Mouse (Mus musculus): ENCODE results near the gene Dus1l.
A peak's percentile ranks its signal among the peaks of the same experiment; 100 is the strongest.
"Not testable (repeated sequence)": the region's sequence is repeated elsewhere in the genome, so short reads cannot be mapped to it uniquely, and the experiment has no call there.

The Dus1l gene

GRCm38 (mm10) chr11:120795756-120796613 lies at the start of gene Dus1l:
Gene Dus1l (minus strand): TSS chr11:120796403.
- peak; percentile 97 to 99 for DNase-seq (ENCODE audit: low spot score in 2 of 2)

DNA sequence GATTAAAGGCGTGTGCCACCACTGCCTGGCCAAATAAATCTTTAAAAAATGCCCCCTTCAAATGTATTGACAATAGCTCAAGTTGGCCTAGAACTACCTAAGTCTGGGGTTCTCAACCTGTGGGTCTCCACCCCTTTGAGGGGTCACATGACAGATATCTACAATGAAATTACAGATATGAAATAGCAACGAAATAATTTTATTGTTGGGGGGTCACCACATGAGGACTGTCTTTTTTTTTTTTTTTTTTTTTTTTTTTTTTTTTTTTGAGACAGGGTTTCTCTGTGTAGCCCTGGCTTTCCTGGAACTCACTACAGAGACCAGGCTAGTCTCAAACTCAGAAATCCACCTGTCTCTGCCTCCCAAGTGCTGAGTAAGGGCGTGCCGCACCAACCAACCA lies 48.1 kb upstream of the Dus1l start:
- no peak for DNase-seq (ENCODE audit: low spot score in 2 of 2)

GRCm38 (mm10) chr11:120833555-120834280 lies 37.5 kb upstream of the Dus1l start:
- DNase-seq (ENCODE audit: low spot score in 2 of 2): no peak

DNA sequence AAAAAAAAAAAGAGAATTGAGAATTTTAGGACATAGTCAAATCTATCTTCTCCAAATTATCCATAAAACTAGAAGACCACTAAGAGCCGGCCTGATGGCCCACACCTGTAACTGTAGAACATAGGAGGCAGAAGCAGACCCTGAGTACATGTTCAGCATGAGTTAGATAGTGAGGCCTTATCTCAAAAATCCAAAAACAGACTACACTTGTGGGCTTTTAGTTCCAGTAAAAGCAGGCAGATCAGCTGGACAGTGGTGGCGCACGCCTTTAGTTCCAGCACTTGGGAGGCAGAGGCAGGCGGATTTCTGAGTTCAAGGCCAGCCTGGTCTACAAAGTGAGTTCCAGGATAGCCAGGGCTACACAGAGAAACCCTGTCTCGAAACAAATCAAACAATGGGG lies 36.8 kb upstream of the Dus1l start:
- DNase-seq (ENCODE audit: low spot score in 2 of 2): not testable (repeated sequence)

- DNase-seq (ENCODE audit: low spot score in 2 of 2): peak in 1 of 2 experiments; percentile 53
Observed at GRCm38 (mm10) chr11:120831659-120832440, 35.6 kb upstream of the Dus1l start.

DNA sequence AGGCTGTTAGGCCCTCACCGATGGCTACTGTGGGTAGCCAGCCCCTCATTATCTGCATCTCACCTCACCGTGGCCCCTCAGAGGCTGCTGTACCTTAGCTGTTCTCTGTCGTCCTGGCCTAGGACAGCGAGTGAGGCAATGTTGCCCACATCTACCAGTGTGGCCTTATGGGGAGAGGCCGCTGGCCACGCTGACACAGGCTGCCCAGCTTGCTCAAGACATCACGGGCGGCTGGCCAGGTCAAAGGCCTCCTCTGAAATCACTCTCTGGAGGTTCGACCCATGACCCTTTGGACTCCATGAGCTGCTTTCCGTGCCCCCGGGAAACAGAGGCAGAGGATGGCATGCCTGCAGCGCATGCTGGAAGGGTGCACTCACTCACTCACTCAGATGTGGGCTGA lies 34.5 kb upstream of the Dus1l start:
- peak in 1 of 2 experiments; percentile 56 for DNase-seq (ENCODE audit: low spot score in 2 of 2)

DNA sequence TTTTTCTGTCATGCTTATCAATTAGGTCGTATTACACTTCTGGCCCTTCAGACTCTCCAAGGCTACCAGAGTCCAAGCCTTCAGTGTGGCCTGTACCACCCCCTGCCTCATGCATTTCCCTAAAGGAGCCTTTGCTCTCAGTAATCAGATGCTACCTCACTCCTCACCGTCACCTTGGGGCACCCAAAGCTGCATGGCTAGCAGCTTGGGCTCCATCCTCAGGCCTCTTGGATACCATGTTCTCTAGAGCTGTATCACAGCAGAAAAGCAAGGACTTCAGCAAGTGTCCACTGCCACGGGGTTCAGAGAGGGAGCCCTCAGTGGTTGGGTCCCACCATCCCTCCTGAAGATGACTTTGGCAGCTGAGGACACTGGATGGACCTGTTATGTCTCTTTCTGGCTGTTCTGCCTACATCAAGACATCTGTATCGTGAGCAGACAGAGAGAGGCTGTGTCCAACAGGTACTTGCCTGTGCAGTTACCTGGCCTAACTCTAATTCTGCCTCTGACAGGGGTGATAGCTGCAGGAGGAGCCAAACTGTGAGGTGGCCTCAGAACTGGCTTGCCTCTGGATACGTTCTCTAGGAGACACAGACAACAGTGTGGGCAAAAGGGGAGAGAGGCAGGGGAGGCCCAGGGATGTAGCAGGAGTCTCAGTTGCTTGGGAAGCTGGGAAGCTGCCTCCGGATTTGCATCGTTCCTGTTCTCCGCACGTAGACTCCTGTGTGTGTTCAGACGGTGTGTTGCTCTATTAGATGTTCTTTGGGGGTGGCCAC lies 33.7 kb upstream of the Dus1l start:
- peak in 1 of 2 experiments; percentile 52 for DNase-seq (ENCODE audit: low spot score in 2 of 2)

DNA sequence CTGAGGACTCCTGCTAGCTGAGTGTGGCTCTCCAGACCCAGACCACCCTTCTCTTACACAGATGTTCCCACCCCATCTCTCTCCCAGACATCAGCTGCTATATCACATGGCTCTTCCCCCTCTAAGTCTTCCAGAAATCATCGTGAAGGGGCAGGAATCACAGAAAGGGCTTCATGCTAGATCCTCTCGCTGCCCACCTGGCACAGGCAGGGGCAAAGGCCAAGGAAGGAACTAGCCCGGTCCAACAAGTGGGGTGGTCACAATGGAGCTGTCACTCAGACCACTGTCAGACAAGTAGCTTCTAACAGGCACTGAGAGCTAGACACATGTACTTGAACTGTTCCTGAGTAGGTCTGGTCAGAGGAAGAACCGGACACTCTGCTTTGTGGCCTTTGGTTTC lies 32.2 kb upstream of the Dus1l start:
- DNase-seq (ENCODE audit: low spot score in 2 of 2): peak in 1 of 2 experiments; percentile 60

- peak in 1 of 2 experiments; percentile 60 for DNase-seq (ENCODE audit: low spot score in 2 of 2)
Observed at GRCm38 (mm10) chr11:120826016-120826953, 30.1 kb upstream of the Dus1l start.

GRCm38 (mm10) chr11:120825289-120825863 lies 29.2 kb upstream of the Dus1l start:
- DNase-seq (ENCODE audit: low spot score in 2 of 2): peak in 1 of 2 experiments; percentile 59

DNA sequence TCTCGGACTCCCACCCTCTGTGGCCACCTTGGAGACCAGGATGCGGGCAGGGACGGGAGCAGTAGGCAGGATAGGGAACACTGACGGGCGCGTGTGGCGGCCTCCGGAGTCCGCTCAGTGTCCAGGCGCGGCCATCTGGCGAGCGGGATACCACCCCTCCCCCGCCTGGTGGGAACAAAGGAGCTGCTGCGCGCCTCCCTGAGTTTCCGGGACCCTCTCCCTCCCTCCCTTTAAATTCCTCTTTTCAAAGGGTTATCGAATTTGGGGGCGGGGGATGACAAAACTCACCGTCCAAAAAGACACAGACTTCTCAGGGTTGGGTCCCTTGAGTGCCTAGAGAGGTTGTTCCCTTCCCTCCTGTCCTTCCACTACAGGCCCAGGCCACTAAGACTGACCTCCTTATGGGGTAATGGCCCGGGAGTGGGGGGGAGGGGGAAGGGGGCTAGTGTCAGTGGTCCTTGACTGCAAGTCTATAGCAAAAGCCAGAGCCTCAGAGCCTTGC lies 28.6 kb upstream of the Dus1l start:
- DNase-seq (ENCODE audit: low spot score in 2 of 2): no peak

DNA sequence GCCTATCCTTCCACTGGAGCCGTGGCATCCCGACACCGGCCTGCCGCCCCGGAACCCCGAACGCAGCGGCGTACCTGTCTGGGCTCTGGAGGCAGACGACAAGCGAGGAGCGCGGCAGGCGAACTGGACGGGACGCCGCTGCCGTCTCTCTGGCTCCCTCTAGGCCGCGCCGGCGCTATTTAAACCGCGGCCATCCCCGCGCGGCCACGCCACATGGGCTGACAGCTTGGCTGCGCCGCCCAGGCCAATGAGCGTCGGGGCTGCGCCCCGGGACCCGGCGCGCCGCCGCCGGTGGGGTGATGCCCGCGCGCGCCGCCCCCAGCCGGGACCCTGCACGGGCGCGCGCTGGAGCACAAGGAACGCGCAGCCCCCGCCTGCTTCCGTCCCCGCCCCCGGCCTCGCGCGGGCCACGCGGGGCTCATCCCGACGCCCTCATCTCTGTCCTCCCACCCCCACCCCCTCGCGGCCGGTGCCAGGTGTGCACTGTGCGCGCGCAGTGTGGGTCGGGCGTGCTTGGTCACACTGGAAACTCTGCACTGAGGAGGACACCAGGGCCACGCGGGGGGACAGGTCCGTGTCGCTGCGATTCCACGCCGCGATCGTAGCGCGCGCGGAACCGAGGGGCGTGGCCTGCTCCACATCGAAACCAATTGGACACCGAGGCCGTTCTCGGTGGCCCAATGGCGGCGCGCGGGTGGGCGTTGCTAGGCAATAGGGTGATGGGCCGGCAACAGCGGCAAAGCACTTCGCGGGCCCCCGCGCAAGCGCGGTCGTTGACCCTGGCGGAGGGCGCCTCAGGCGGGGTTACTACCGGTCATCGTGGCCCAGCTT lies 28.0 kb upstream of the Dus1l start, which contains the start of gene Fasn:
TSS of gene Fasn (minus strand) at position 592 of the 831 bp plus-strand sequence.
- DNase-seq (ENCODE audit: low spot score in 2 of 2): peak; percentile 91 to 95

GRCm38 (mm10) chr11:120823551-120823947 lies 27.3 kb upstream of the Dus1l start:
- DNase-seq (ENCODE audit: low spot score in 2 of 2): peak in 1 of 2 experiments; percentile 54

DNA sequence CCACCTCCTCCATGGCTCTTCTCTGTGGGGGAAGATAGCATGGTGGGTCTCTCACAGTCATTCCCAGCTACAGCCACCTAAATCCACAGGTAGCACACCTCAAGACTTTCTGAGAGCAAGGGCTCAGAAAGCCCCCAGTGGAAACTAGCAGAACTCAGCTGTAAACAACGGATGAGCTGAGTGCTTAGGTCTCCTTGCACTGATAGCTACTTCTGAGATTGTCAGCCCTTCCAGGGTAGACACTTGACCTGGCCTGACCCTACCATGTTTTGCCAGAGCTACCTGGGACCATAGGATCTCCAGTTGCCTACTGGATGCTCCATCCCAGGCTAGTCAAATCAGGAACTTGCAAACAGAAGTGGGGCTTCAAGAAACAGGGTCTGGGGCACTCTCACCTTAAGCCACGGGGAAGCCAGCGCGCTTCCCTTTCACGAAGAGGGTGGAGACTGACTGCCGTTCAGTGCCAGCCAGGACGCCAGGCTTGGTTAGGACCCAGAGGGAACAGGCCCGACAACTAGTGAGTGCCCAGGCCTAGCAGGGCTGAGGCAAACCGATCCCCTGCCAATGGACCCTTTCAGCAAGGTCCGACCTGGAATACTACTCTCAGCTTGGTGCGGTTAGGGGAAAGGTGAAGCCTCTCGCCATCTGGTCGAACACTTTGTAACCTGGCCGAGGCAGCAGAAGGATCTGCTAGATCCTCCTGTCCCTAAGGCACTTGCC lies 26.8 kb upstream of the Dus1l start:
- peak in 1 of 2 experiments; percentile 73 for DNase-seq (ENCODE audit: low spot score in 2 of 2)

- no peak for DNase-seq (ENCODE audit: low spot score in 2 of 2)
Observed at GRCm38 (mm10) chr11:120822321-120822720, 26.1 kb upstream of the Dus1l start.

DNA sequence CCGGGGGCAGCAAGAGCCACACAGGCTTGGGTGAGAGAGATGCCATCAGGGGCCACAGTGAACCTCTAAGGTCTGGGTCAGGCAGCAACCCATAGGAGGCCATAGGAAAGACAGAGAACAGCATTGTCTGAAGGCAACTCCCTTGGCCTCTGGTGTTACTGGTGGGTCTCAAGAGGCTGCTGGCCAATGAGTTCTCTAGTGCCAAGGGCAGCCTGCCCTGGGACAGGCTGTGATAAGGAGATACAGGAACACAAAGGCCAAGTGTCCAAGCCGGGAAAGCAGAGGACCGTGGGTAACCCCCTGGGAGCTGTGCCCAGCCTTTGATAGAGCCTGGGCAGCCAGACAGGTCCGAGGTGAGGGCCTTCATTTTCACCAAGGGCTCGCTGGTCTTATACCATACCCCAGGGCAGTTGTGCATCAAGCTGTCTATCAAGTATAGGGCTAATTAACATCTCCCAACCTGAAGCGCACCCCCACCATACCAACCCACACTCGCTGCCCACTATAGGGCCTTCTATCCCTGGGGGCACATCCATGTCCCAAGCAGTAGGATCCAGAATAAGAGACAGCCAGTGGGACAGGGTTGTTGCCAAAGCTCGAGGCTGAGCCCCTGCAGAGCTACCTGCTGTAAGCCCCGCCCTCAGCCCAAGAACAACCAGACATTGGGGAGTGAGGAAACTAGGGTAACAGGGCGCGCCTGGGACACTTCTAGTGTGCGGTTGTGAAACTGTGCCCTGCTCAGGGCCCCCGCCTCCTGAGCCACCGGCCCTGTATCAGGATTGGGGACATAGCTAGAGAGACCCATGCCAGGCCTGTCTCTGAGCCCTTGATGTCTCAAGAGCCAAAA lies 25.1 kb upstream of the Dus1l start:
- DNase-seq (ENCODE audit: low spot score in 2 of 2): no peak

DNA sequence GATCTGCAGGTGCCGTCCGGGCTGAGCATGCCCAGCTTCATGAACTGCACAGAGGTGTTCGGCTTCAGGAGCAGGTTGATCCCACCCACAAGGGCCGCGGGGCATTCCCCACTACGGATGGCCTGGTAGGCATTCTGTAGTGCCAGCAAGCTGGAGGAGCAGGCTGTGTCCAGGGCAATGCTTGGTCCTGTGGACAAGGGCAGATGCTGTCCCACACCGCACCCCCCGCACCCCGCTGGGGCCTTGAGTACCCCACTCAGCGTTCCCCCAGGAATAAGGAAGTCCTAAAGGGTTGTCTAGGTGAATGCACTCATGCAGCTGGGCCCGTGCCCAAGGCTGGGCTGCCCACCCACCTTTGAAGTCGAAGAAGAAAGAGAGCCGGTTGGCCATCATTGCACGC lies 24.3 kb upstream of the Dus1l start:
- DNase-seq (ENCODE audit: low spot score in 2 of 2): no peak

All from spleen, postnatal 4 days (tissue).